Mouse (Mus musculus) stomach, postnatal 0 days (tissue): ENCODE data around the gene Shisal2a. TPM values are rescaled to one million over a fixed set of nuclear protein-coding genes. Genes with fewer than 3 reads are reported as not detected.

Source experiments
- ATAC-seq: fragments of 200-750 bp; cut with Nextera tagmentation; 2 replicates; pipeline ENCODE4 v1.8.0; 2017; ENCODE audit not compliant: low FRiP score, low TSS enrichment
- DNase-seq: peaks from one replicate; pipeline ENCODE4 v3.0.0-alpha.2; 2016; ENCODE audit warnings: low spot score
- H3K27ac ChIP-seq: fragments of 300-500 bp; sonication (generic); replicated peaks from 2 replicates; pipeline ENCODE4 v1.5.1; 2014; ENCODE audit warnings: mild to moderate bottlenecking, control low read depth
- H3K27me3 ChIP-seq: fragments of 300-500 bp; sonication (generic); 2 replicates; pipeline ENCODE4 v1.6.1; 2014; ENCODE audit warnings: low read length; ENCODE audit not compliant: control insufficient read depth, insufficient read depth
- H3K36me3 ChIP-seq: fragments of 300-500 bp; sonication (generic); 2 replicates; pipeline ENCODE4 v1.6.1; 2014; ENCODE audit warnings: low read length, mixed read lengths; ENCODE audit not compliant: control insufficient read depth, insufficient read depth
- H3K4me1 ChIP-seq: fragments of 300-500 bp; sonication (generic); replicated peaks from 2 replicates; pipeline ENCODE4 v1.6.1; 2014; ENCODE audit warnings: antibody characterized with exemption; ENCODE audit not compliant: control insufficient read depth, insufficient read depth
- H3K4me2 ChIP-seq: fragments of 300-500 bp; sonication (generic); replicated peaks from 2 replicates; pipeline ENCODE4 v1.6.1; 2014; ENCODE audit warnings: low read depth, mild to moderate bottlenecking, control low read depth, moderate library complexity
- H3K4me3 ChIP-seq: fragments of 300-500 bp; sonication (generic); 2 replicates; pipeline ENCODE4 v1.5.1; 2014; ENCODE audit warnings: low read depth, low read length, control low read depth
- H3K9ac ChIP-seq: fragments of 300-500 bp; sonication (generic); 2 replicates; pipeline ENCODE4 v1.6.1; 2014; ENCODE audit warnings: mild to moderate bottlenecking, low read length, control low read depth, mixed read lengths
- H3K9me3 ChIP-seq: fragments of 300-500 bp; sonication (generic); 2 replicates; pipeline ENCODE4 v1.6.1; 2016; ENCODE audit warnings: low read length; ENCODE audit not compliant: control insufficient read depth
- CTCF ChIP-seq: IDR thresholded peaks from 2 replicates; pipeline ENCODE4 v1.5.1; 2016; ENCODE audit warnings: antibody characterized with exemption, low read depth, mild to moderate bottlenecking, moderate library complexity
- EP300 ChIP-seq: optimal IDR thresholded peaks from 2 replicates; pipeline ENCODE3; 2016; ENCODE audit warnings: antibody characterized with exemption
- WGBS: fragments of 180-500 bp; shearing (Covaris S2); extraction: QIAGEN DNeasy Blood & Tissue Kit; methylation state at CpG from one replicate; pipeline ENCODE4 v1.1.7; 2014; 5-methylcytosine and 5-hydroxymethylcytosine counted together
- polyA plus RNA-seq: library from polyadenylated mRNA; unstranded; fragments of >200 nt; fragmentation: Nextera tagmentation; extraction: Ambion mirVana; gene quantifications from 2 replicates; pipeline ENCODE4 v1.2.1, GENCODE M21; 2015

Gene Shisal2a
- polyA plus RNA-seq, 1 experiment from 2014 or later, result 4.9 TPM

DNA sequence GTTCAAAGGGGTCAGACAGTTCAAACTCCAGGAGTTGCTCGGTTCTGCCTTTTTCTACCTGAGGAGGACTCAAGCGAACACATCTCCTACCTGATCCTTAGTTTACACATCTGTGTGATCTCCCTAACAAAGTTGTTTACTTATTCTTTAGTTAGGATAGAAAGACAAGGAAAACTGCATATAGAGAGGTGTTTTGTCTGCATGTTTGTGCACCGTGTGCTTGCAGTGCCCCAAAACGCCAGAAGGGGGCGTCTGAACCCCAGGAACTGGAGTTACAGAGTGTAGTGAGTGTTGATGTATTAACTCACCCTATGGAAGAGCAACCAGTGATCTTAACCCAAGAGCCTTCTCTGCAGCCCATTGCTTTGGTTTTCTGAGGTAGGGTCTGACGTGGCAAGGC lies 63.4 kb downstream of the Shisal2a start:
- Histone ChIP-seq H3K4me3 (no peak overlapping the region), H3K9ac (no peak overlapping the region), H3K4me2 (no peak overlapping the region), H3K27ac (no peak overlapping the region), H3K36me3 (no peaks in the 10 kb centered on the region), H3K4me1 (no peaks in the 10 kb centered on the region), H3K27me3 (no peaks in the 10 kb centered on the region), H3K9me3 (no peaks in the 10 kb centered on the region)
- peak; percentile 31 for DNase-seq
- no peak for ATAC-seq
- WGBS, result 68% methylated on average over 6 of the region's 6 CpGs
- TF ChIP-seq CTCF (peak; percentile 56), EP300 (no peak)

DNA sequence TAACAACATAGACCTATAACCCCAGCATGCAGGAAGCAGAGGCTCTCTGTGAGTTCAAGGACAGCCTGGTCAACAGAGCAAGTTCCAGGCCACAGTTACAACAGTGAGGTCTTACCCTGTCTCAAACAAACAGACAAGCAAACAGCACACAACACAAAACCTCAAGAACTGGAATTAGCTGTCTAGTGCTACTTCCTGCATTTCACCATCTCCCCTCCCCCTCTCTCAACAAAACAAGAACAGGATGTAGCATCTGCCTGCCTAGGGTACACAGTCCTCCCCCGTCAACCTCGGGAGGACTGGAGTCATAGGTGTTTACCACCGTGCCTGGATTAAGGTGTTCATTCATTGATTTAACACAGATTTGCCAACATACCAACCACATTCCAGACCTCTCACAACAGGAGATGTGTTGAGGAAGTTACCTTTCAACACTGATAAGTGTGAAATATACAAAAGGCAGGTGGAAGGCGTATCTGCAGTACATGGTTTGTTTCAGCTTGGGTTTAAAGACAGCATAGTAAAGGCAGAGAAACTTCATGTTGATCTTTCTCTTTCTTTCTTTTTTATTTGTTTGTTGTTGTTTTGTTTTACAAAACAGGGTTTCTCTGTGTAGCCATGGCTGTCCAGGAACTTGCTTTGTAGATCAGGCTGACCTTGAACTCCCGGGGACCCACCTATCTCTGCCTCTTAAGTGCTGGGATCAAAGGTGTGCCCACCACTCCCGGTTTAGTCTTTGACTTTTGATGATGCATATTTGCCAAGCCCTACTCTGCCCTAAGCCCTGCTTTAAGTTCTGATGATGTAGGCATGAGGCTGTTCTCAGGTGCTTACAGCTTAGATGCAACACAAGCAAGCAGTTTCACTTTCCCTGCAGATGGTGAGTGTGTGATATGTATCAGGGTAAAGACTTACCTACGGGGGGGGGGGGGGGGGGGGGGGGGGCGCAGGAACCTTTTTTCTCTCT lies 64.2 kb downstream of the Shisal2a start:
- Histone ChIP-seq H3K9ac (no peak overlapping the region), H3K9me3 (no peaks in the 10 kb centered on the region), H3K4me1 (no peaks in the 10 kb centered on the region), H3K27ac (0 out of 2 replicates have a peak overlapping the region, but pooled peaks have one; percentile 5), H3K27me3 (no peaks in the 10 kb centered on the region), H3K36me3 (no peaks in the 10 kb centered on the region), H3K4me3 (no peak overlapping the region), H3K4me2 (no peak overlapping the region)
- TF ChIP-seq CTCF, result no peak
- TF ChIP-seq EP300, result no peak
- 49% methylated on average over 8 of the region's 8 CpGs for WGBS
- DNase-seq, result no peak
- ATAC-seq, result peak; percentile 75

Other genes starting within 250 kb of the Shisal2a start
- 320 and 329 TPM in 2 replicates for gene Scp2, start 238.4 kb downstream of the Shisal2a start, polyA plus RNA-seq
- 22.1 and 23.4 TPM in 2 replicates for gene Echdc2, start 217.9 kb downstream of the Shisal2a start, polyA plus RNA-seq
- gene Zyg11a, start 165.3 kb downstream of the Shisal2a start, polyA plus RNA-seq, result 0.04 and 0.11 TPM in 2 replicates
- 4.3 and 4.7 TPM in 2 replicates for gene Zyg11b, start 82.3 kb downstream of the Shisal2a start, polyA plus RNA-seq
- 59.3 and 62.3 TPM in 2 replicates for gene Coa7, start 55.2 kb downstream of the Shisal2a start, polyA plus RNA-seq
- 34.5 and 35.5 TPM in 2 replicates for gene Gpx7, start 23.6 kb upstream of the Shisal2a start, polyA plus RNA-seq
- gene Tut4, start 76.1 kb upstream of the Shisal2a start, polyA plus RNA-seq, result 29.4 and 33.8 TPM in 2 replicates
- gene Prpf38a, start 196.0 kb upstream of the Shisal2a start, polyA plus RNA-seq, result 44.4 and 45.5 TPM in 2 replicates
- gene Orc1, start 196.1 kb upstream of the Shisal2a start, polyA plus RNA-seq, result 1.8 and 2.6 TPM in 2 replicates
- gene Cc2d1b, start 236.6 kb upstream of the Shisal2a start, polyA plus RNA-seq, result 20.9 and 23.1 TPM in 2 replicates